Mouse (Mus musculus) lung, postnatal 14 days (tissue): ENCODE measurements around the gene Rab1a.
"Not testable (repeated sequence)": the region's sequence is repeated elsewhere in the genome, so short reads cannot be mapped to it uniquely, and the experiment has no call there.

ENCODE experiments used
- DNase-seq: peaks from one replicate; pipeline ENCODE4 v3.0.0; 2021

The Rab1a gene

DNA sequence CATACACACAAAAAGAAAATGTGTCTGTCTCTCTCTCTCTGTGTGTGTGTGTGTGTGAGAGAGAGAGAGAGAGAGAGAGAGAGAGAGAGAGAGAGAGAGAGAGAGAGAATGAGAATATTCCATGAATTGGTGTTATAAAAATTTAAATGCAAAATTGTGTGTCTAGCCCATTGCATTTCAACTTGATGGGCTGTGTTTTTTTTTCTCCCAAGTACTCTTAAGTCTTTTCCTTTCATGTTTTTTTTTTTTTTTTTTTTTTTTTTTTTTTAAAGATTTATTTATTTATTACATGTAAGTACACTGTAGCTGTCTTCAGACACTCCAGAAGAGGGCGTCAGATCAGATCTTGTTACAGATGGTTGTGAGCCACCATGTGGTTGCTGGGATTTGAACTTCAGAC, 20.4 kb downstream of the Rab1a start:
- DNase-seq, result not testable (repeated sequence)

DNA sequence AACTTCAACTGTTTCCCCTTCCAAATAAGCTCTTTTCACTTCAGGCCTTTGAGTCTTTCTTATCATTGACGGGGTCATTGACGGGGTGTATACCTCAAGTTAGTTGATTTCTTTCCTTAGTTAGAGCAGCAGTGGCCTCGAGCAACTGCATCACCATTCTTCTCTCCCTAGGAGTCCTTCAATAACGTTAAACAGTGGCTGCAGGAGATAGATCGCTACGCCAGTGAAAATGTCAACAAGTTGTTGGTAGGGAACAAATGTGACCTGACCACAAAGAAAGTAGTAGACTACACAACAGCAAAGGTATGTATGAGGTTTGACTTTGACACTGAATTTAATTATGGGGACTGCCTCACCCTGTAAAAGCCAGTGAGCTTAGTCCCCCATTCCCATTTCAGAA, 23.0 kb downstream of the Rab1a start:
- no peak for DNase-seq

DNA sequence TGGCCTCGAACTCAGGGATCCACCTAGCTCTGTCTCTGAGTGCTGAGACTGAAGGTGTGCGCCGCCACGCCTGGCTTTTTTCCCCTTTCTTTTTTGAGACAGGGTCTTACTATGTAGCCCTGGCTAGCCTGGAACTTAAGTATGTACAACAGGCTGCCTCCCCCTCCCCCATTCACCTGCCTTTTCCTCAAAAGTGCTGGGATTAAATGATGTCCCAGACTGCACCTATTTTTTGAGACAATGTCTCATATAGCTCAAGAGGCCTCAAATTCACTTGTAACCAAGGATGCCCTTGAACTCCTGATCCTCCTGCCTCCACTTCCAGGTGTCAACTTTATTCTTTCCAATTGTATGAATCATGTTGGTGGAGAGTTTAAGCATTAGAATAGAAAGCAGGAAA, 24.7 kb downstream of the Rab1a start:
- no peak for DNase-seq

DNA sequence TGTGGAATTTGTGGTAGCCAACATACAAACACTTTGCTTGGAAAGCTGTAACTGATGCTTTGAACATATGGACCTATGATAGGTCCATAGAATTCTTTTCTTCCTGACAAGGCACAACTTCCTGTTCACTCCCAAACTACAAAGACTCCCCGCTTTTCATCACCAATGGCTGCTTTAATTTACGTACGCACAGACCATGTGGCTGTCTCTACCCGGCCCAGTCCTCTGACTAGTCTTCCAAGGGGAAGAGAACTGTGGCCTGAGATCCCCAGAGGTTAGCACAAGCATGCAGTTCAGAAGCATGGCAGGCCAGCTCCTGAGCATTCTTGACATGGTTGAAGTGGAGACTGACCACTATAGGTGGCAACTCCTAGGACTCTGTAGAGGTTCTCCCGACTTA, 27.4 kb downstream of the Rab1a start:
- DNase-seq, result no peak

DNA sequence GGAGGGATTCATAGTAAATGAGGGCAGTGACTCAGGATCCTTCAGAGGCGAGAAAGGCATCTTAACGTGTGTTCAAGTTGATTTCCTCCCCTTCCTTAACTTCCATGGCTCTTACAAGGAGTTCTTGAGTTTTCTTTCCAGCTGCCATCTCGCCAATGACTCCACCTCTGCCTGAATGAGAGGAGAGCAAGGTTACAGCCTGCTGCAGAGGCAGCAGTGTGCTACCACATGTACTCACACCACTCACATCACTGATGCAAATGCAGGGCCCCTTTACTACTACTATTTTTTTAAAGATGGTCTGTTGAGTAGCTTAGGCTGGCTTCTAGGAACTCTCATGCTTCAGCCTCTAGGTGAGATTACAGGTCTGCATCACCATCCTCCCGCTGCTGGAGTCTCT, 28.1 kb downstream of the Rab1a start:
- DNase-seq, result no peak

DNA sequence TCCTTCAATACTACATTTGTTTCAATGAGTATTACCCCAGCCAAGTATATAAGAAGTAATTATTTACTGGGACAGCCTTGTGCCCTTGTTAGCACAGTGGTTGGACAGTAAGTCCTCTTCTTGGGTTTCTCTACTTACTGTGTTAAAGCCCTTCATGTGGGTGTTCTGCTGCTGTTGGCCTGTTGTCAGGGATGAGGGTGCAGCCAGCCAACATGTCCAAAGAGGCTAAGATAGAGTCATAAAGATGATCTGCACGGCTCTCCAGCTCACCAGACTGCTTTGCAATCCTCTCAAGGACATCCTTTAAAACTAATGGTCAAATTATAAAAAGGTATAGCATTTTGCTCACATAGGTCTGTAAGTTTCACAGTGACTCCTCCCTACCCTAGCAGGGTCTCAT, 29.1 kb downstream of the Rab1a start:
- no peak for DNase-seq

DNA sequence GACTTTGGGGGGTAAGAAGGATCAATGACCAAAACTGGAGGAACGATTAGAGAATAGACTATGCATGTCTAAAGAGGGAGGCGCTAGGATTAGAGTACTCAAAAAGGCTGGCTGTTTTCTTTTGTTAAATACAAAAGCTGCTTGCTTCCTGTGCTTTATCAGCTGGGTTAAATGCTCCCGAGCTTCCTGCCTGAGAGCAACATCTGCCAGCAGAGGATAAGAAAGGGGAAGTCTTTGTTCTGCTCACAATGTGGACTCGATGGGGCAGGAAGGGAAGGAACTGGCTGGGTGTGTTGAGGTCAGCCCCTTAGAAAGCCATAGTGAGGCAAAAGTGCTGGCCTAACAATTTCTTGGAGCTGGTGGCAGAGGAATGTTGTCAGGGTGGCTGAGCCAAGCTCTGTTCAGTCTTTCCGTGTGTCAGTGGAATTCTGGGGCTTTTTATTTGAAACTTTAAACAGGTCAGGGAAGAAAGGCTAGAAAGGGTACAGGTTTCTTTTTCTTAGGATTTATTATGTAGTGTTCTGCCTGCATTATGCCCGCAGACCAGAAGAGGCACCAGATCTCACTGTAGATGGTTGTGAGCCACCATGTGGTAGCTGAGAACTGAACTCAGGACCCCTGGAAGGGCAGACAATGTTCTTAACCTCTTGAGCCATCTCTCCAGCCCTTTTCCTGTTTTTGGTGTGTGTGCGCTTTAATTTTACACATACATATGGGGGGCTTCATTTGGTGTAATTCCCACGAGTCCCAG, 30.1 kb downstream of the Rab1a start:
- peak; percentile 63 for DNase-seq

DNA sequence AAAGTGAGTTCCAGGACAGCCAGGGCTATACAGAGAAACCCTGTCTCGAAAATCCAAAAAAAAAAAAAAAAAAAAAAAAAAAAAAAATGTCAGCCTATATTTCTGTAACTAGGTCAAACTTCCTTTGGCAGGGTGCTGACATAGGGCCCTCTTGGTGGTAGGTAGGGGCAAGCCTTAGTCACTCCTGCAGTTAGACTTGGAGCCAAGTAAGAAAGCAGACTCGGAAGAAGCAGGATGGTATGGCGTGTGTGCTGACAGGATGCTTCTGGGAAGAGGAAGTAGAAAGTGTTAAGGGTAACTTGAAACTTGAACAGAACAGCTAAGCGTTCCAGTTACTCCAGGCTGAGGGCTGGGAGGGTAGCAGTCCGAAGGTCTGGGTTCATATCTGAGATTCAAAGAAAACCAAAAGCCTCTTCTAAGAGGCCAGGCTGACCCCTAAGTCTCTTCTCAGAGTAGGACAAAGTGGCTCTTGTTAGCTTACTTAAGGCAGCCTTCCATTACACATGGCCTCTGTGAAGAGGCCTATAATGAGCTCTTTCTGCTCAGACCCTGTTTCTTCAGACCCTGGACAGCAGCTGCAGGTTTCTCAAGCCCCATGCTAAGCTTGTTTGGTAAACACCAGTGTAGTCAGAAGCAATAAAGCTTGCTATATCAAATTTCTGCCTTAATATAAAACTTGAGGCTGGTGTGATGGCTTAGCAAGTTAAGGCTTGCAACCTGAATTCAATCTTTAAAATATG, 31.0 kb downstream of the Rab1a start:
- no peak for DNase-seq

DNA sequence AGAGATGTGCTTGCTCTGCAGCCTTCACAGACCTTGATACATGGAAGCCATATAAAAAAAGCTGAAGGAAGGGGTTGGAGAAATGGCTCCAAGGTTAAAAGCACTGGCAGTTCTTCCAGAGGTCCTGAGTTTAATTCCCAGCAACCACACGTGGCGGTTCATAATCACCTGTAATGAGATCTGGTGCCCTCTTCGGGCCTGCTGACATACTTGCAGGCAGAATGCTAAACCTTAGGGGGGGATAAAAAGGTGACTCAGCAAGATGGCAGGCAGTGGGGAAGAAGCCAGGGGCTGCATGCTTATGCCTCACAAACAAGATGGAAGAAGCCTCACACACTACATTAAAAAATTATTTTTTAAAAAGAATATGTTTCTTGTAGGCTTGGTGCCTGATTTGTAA, 33.0 kb downstream of the Rab1a start:
- DNase-seq, result no peak

DNA sequence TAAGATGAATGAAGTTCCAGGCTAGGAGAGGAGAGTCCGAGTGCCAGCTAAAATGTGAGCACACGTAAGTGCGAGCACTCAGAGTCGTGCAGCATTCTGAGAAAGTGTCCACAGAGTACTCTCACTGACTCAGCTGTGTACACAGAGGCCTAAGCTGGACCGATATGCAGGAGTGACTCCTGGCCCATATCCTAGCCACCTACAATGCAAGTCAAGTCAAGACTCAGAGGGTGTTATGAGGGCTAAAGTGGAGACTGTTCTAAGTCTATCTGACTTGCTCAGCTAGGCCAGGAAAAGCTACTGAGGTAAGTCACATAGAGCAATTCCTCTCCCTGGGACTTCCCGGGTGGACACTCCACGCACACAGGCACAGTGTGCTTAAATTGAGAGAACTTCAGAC, 35.8 kb downstream of the Rab1a start:
- DNase-seq, result no peak

DNA sequence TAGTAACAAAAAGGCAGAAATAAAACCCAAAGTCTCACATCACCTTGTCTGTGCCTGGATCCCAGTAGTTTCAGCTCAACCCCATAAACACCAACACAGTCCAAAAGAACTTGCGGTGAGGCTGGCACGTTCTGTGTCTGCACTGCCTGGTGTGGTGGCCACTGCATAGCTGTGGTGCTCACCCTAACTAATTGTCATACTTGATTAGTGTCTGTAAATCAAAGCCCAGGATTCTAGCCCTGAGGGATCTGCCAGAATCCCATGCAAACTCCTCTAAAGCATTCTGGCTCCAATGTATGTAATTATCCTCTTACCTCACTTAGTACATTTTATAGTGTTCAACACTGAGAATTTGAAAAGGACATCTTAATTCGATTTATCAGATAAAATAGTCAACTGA, 36.7 kb downstream of the Rab1a start:
- no peak for DNase-seq

DNA sequence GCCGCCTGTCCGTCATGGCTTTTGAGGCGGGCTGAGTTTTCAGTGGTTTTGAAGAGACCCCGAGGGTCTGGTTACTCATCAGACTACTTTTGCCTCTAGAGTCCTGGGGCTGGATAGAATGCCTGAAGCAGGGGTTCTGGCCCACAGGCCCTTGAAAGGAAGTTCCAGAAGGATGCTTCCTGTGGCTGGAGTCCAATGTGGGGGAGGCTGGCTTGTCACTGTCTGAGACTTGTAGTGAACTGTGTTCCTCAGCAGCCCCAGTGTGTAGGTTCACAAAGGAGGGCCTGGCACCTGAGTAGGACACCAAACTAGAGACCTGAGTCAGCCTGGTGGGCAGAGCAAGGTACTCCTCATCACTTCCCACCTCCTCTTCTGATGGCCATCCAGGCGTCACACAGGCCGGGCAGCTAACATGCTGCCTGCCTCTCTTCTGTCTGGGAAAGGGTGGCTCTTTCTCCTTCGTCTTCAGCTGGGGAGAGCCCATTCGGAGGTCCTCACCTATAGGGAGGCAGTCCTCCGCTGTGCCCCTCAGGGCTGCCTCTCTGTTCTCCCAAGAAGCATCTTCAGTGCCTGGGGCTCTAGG, 38.1 kb downstream of the Rab1a start:
- DNase-seq, result no peak

DNA sequence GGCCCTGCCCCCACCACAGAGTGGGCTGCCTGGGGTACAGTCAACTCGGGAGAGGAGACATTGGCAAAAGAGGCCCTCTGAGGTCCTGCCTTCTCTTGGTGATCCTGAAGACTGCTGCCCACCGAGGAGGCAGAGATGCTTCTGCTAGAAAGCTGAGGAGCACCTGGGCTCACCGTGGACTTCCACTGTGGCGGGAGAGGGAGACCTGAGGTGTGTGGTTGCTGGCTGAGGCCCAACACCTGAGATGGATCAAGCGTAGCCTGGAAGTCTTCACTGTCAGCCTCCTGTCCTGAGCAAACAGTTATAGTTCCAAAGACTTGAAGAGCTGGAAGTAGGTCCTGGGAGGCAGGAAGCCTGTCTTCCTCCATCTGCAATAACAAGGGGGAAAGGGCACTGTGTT, 39.1 kb downstream of the Rab1a start:
- no peak for DNase-seq

DNA sequence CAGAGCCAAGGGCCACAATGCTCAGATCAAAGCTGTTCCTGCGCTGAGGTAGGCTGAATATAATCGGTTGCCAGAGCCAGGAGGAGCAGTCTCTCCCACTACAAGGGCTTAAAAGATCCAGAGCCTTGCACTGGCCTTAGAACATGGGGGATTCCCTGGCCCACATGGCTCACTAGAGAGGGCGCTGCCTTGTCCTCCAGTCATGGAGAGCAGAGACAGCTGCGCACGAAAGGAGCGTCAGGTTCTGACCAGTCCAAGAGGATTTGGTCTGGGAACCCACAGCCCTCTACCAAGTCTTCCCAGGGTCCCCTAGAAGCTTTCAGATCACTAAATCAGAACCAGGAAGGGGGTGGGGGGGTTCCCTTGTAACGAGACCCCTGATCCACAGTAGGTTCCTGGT, 40.1 kb downstream of the Rab1a start:
- DNase-seq, result no peak

DNA sequence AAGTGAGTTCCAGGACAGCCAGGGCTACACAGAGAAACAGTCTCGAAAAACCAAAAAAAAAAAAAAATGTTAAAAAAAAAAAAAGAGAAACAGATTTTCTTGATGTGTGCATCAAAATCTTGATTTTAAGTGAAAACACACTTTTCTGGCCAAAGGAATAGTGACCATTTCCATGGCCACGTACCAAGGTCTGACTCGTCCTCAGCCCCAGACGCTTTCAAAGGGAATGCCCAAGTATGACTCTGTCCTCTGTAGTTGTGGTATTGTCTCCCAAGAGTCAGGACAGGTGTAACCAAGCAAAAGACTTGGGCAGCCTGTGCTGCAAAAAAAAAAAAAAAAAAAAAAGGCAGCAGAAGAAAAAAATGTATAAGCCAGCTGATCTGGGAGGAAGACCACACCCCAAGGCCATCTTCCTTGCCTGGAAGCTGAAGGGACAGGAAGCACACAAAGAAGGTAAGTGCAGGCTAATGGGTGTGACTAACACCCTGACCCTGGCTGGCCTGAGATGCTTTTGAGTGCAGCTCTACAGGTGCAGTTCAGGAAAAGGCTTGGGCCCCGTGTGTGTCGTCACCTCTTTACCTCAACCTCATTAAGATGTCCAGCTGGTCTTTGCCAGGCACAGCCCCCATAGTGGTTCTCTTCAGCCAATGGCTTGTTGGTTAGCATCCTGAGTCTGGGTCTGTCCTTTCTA, 41.3 kb downstream of the Rab1a start:
- no peak for DNase-seq

DNA sequence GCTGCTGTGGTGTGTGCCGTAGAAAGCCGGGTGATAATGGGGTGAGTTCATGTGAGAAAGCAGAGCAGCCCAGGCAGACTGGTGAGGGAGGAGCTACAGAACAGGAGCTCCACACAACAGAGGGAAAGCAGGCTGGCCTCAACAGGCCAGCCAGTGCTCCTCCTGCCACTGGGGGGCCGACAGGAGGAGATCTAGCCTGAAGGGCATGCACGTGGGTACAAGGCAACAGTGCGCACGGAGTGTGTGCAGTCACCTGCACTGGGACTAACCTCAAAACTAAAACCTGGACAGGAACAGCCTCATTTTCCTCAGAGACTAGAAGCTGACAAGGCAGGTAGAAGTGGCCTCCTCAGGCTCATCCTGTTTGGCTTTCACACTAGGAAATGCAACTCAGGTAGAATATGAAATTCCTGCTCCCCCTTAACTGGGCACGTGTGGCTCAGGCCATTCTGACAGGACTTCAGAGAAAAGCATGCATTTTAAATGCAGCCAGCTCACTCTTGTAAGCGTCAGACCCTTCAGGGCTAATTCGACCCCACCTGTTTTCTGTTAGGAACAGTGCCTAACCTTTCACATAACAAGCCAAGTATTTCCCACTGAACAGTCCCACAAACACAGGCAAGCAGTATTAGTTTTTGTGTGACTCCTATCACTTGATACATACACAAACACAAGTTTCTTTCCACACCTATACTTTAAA, 42.1 kb downstream of the Rab1a start:
- DNase-seq, result no peak

DNA sequence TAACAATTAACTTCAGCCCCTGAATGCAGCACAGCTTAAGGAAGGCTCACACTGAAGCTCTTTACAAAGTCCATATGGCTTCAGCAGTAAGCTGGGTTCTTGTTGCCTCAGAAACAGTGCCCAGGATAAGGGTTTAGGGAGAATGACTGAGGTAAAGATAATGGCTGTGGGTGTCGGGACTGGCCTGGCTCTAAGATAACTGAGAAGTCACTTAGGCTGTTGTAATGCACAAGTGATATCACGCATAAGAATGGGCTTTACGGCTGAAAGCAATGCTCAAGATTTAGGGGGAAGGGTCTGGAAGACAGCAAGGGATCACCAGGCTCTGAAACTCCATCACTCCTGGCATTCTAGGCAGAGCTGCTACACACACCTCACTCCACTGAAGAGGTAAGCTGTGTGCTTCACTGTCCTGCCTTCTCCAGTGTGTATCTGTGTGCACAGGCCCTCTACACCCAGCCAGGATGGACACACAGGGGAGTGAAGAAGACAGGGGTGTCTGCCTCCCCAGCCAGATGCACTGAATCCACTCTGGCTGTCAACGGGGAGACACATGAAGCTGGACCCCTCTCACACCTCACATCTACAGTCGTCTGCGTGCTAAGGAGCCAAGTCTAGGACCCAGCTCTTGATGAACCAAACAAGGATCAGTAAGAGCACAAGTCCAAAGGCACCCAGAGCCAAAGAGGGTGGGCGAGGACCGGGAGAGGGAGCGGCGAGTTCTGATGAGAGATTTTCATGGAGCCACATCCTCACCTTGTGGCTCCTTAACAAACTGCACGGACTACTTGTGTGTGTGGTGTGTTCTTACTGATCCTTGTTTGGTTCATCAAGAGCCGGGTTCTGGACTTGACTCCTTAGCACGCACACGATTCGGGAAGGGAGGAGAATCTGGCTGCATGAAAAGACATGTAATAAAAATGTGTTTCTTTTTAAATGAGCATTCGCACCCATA, 43.4 kb downstream of the Rab1a start:
- DNase-seq, result no peak

DNA sequence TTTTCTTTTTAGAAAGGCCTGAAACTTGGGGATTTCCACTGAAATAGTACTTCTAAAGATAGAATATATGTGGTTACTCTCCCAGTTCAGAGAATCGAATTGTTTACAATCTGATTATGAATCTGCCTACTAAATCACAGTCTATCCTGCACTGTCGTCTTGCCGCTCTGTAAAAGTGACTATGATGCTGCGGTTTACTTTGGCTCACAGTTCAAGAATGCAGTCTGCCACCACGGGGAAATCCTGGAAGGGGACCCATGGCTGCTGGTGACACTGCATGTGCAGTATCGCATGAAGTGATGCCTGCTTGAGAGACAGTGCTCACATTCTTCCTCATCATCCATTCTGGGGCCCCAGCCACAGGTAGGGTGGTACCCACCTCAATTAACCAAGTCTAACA, 44.1 kb downstream of the Rab1a start:
- DNase-seq, result no peak

DNA sequence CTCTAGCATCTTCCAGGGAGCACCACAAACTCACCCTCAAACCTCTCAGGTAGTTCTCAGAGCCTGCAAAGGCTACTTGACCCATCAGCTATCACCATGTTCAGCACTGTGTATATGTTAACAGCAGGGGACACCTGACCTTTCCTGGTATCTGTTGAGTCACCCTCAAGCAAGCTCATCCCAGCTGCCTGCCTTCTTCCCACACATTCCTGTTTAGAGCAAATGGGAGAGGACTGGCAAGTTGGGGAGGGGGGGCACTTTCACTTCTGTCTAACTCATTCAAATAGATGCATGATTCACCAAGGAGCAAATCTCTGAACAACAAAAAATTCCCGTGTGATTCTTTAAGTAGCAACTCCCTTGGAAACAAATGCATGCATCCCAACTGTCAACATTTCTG, 45.4 kb downstream of the Rab1a start:
- DNase-seq, result peak; percentile 47

DNA sequence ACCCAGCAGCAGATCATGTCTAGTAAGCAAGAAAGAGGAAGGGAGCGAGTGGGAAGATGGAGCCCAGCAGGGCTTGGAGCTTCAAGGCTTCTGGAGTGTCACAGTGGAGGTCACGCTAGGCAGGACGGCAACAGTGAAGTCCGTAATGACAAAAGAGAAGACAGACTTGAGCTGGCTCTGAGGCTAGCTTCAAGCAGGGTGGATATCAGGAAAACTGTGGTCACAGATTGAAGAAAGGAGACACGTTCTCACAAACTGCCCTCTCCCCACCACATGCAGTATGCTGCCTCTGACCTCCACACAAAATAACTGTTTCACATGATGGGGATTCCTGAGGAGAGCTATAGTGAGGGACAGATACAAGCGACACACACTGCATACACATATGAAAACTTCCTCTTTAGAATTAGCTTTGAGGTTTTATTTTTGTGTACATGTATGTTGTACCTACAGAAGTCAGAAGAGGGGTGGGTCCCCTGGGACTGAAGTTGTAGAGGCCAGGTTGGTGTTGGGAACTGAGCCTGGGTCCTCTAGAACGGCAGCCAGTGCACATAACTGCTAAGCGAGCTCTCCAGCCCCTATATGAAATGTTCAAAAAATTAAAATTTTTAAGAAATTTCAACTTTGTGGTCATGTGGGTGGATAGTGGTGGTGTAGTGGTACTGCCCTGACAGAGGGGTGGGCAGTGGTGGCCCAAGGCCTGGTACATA, 46.1 kb downstream of the Rab1a start:
- no peak for DNase-seq

DNA sequence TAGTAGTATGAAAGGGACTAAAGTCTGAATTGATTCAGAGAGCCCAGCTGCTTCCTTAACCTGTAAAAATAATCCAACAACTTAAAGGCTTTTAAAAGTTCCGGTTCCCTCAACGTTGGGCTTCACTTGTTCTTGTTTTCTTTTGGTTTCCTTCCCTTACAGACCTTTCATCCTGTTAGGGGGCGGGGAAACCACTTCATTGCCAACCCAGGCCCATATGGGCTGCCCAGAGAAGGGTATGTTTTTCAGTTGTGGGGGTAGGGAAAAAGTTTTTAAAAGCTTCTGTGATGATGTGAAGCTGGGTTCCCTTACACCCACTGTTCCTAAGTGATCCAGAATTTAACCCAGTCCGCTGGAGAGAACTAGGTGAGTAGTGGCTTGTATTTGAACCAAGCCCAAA, 47.0 kb downstream of the Rab1a start:
- no peak for DNase-seq
